Mouse (Mus musculus): ENCODE data around the gene Hemk1. TPM values are rescaled to one million over a fixed set of nuclear protein-coding genes. Genes with fewer than 3 reads are reported as not detected.

Gene Hemk1
- total RNA-seq (2021) = 10 to 100 TPM in 1 of 2 experiments, 1 to 10 TPM in 1; 9.3 to 11.2 TPM
- long read RNA-seq, experiment 1, partial matches to known transcripts = 2 of 10 reads
- long read RNA-seq, experiment 1, other reads (novel, unspliced or antisense) = 4 of 10 reads
- long read RNA-seq, experiment 2, partial matches to known transcripts = 3 of 14 reads
- long read RNA-seq, experiment 2, other reads (novel, unspliced or antisense) = 10 of 14 reads

- peak; percentile 57 to 70 for DNase-seq
- intact Hi-C loops (cut with DNase I) = no loop called here
Observed at GRCm38 (mm10) chr9:107338172-107338883, at the start of gene Hemk1. Gene Hemk1 (minus strand): TSS chr9:107338350.

DNA sequence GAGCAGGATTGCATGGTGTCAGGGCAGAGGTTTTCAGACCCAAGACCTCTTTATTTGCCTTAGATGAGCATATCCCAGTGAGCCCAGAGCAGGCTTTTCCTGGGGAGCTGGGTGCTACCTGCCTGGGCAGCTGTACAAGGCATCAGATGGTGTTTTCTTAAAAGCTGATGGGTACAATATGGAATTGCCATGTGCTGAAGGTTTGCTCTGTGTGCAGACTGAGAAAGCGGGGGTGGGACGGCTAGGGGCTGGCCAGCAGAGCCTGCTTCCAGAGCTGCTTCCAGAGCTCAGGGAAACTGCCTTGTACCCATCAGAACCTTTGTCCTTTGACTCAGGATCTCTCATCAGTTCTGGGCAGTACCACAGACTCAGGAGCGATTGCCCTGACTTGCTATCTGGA lies 49.6 kb upstream of the Hemk1 start:
- DNase-seq = no peak
- intact Hi-C loops (cut with DNase I) = no loop called here

DNA sequence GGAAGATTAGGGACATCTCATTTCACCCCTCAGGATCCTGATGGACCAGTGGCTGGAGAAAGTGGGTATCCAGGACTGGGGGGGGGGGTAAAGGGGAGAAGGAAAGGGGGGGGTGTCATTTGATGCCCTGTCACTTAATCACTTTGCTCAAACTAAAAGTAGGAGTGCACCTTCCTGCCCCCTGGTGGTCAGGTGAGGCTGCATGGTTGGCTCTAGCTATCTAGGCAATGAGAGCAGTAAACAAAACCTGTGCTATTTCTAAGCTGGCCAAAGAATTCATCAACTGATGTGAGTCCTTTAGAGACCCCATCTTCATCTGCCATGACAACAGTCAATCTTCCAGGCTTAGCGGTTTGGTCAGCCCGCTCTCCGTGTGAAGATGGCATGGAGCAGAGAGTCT lies 48.6 kb upstream of the Hemk1 start:
- intact Hi-C loops (cut with DNase I) = no loop called here
- no peak for DNase-seq

GRCm38 (mm10) chr9:107384396-107384795 lies 46.2 kb upstream of the Hemk1 start:
- DNase-seq = no peak
- intact Hi-C loops (cut with DNase I) = loop anchor here (5.0 kb wide), 1 partner anchor 63 kb away; no protein-coding TSS in a partner anchor

DNA sequence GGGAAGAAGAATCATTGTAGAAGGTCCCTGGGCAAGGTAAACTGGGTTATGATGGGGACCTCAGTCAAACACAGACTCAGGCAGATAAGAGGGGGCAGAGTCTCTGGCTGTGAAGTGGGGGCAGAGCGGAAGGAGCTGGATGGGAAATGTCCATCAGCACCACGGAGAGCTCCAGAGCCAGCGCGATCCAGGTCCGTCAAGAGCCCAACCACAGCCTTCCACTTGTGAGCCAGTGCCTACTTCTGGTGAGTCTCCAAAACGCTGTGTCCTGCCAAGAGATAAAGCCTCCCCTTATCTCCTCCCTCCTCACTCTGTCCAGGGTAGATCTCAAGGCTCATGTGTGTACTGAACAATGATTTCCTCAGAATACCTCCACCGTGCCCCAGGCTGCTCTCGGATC lies 43.6 kb upstream of the Hemk1 start:
- intact Hi-C loops (cut with DNase I) = loop anchor here (5.0 kb wide), 1 partner anchor 66 kb away; no protein-coding TSS in a partner anchor
- DNase-seq = no peak

GRCm38 (mm10) chr9:107377961-107378512 lies 39.9 kb upstream of the Hemk1 start:
- DNase-seq = no peak
- intact Hi-C loops (cut with DNase I) = no loop called here

DNA sequence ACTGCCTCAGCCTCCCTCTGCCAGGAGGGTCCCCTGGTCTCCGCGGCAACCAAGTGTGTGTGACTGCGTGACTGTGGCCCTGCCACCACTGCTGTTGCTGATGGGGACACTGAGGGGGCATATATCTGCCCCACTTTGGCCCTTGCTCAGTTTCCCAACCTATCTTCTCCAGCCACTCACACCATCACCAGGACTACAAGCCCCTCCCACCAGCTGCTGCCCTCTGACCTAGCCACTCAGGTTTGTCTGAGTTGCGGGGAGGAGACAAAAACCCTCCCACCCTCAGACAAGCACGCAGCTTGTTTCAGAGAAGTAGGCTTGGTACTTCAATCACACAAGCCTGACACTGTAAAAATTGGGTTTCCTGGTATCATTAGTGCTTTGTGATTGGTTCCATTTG lies 37.3 kb upstream of the Hemk1 start:
- intact Hi-C loops (cut with DNase I) = no loop called here

DNA sequence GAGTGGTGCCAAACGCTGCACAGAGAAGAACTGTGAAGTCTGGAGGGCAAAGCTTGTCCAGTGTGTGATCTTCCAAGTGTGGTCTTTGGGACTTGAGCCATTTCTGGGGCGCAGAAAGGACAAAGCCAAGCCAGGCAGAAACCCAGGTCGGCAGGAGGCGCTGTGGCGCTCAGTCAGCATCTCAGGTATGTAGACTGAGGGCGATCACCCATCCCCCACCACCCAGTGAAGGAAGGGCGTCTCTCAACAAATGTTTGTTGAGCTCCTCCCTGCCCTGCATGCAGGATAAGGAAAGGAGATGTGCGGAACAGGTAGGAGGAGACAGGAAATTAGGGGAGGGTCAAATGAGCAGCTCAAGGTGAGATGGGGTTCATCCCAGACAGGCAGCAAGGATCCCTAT lies 36.5 kb upstream of the Hemk1 start:
- intact Hi-C loops (cut with DNase I) = no loop called here

More for the DNA sequence above, 37.3 kb upstream of the Hemk1 start:
- DNase-seq = no peak

GRCm38 (mm10) chr9:107372441-107372840 lies 34.3 kb upstream of the Hemk1 start:
- intact Hi-C loops (cut with DNase I) = no loop called here
- no peak for DNase-seq

More for the DNA sequence above, 36.5 kb upstream of the Hemk1 start:
- no peak for DNase-seq

- intact Hi-C loops (cut with DNase I) = no loop called here
- no peak for DNase-seq
Observed at GRCm38 (mm10) chr9:107370106-107370463, 31.9 kb upstream of the Hemk1 start.

- DNase-seq = no peak
- intact Hi-C loops (cut with DNase I) = no loop called here
Observed at GRCm38 (mm10) chr9:107369270-107370105, 31.3 kb upstream of the Hemk1 start.

- intact Hi-C loops (cut with DNase I) = no loop called here
- no peak for DNase-seq
Observed at GRCm38 (mm10) chr9:107368302-107368701, 30.2 kb upstream of the Hemk1 start.

GRCm38 (mm10) chr9:107366644-107367043 lies 28.5 kb upstream of the Hemk1 start:
- intact Hi-C loops (cut with DNase I) = loop anchor here (1.0 to 2.0 kb wide), 2 partner anchors 96 to 148 kb away; no protein-coding TSS in a partner anchor
- peak in 1 of 2 experiments; percentile 21 for DNase-seq

GRCm38 (mm10) chr9:107360989-107361388 lies 22.8 kb upstream of the Hemk1 start:
- intact Hi-C loops (cut with DNase I) = no loop called here
- DNase-seq = no peak

DNA sequence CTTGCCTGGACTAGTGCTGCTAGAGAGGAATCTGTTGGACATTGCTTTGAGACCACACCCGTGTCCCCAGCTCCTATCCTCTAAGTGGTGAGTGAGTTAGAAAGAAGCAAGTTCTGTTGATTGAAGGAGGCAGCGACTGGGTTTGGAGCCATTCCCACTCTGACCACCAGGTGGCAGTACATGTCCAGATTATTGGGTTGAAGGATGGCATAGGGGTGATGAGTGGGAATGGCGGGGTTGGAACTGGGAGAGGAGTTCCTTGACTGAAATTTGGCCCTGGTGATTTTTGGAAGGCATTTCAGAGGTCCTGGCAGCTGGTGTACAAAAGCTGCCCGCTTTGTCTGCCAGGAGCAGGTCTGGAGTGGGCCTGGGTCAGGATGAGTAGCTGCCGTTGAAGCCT lies 19.5 kb upstream of the Hemk1 start:
- DNase-seq = peak; percentile 72 to 73
- intact Hi-C loops (cut with DNase I) = loop anchor here (2.0 to 5.0 kb wide), 2 partner anchors 65 to 157 kb away; no protein-coding TSS in a partner anchor

- peak; percentile 48 to 49 for DNase-seq
- intact Hi-C loops (cut with DNase I) = loop anchor here (5.0 kb wide), 1 partner anchor 64 kb away; no protein-coding TSS in a partner anchor
Observed at GRCm38 (mm10) chr9:107355870-107356765, 18.0 kb upstream of the Hemk1 start.

- DNase-seq = no peak
- intact Hi-C loops (cut with DNase I) = loop anchor here (5.0 kb wide), 1 partner anchor 63 kb away; no protein-coding TSS in a partner anchor
Observed at GRCm38 (mm10) chr9:107354826-107355225, 16.7 kb upstream of the Hemk1 start.

GRCm38 (mm10) chr9:107349321-107349720 lies 11.2 kb upstream of the Hemk1 start:
- intact Hi-C loops (cut with DNase I) = no loop called here
- DNase-seq = no peak

DNA sequence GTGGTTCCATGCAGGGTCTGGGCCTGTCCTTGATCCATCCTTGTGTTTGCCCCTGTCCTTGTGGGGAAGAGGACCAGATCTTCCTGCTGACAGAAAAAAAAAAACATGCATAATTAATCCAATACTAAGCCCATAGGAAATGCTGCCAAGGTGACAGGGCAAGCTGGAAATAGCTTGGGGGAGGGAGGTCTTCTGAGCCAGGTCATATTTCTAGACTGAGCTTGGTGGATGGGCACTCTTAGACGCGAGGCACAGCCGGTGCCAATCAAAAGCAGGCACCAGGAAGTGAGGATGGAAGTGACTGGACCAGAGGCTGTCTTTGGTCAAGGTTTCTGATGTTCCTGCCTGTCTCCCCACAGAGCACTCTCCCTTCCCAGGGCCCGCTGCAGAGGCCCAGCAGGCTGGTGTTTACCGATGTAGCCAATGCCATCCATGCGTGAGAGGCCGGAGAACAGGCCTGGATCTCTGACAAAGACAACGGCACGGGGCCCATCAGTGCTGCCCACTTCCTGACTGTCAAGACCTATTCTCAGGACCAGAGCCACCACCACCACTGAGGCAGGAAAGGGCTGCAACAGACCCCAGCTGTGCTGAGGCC lies 9.5 kb upstream of the Hemk1 start:
- no peak for DNase-seq
- intact Hi-C loops (cut with DNase I) = no loop called here
